Mouse (Mus musculus) liver (tissue): ENCODE data around the gene Capn2.

ENCODE experiments used
- DNase-seq: peaks from one replicate; pipeline ENCODE4 v3.0.0-alpha.2; 2020; ENCODE audit warnings: mixed read lengths

Gene Capn2

GRCm38 (mm10) chr1:182501815-182502405 lies 15.5 kb downstream of the Capn2 start:
- DNase-seq = no peak

DNA sequence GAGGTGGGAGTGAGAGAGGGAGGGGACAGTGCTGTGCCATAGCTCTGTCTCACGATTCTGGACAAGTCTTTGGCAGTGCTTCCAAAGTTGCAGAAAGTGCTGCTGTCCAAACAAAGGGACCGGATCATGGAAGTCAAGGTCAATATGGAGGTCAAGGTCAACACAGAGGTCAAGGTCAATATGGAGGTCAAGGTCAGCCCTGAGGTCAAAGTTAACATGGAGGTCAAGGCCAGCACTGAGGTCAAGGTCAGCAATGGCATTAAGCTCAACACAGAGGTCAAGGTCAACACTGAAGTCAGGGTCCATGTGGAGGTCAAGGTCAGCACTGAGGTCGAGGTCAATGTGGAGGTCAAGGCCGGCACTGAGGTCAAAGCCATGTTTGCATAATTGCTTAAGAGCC lies 16.6 kb downstream of the Capn2 start:
- DNase-seq = no peak

- no peak for DNase-seq
Observed at GRCm38 (mm10) chr1:182500224-182500623, 17.2 kb downstream of the Capn2 start.

GRCm38 (mm10) chr1:182499443-182500089 lies 17.8 kb downstream of the Capn2 start:
- DNase-seq = peak; percentile 27

GRCm38 (mm10) chr1:182497736-182498135 lies 19.7 kb downstream of the Capn2 start:
- DNase-seq = no peak

DNA sequence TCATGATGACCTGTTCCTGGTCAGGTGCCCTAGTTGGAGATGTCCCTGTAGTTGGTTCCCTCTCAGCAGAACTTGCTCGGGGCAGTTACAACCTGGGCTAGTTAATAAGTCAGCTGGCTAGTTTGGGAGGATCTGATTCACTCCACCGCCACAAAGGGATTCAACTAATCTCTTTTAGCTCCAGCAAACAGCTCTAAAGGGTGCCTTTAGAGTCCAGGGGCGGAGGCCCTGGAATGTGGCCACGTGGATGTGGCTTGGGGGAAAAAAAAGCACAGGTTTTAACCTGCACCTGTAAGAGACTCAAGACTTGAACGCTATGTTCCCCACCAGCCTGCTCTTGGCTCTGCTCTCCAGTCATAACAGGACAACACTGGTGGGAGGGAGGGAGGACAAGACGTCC lies 20.7 kb downstream of the Capn2 start:
- no peak for DNase-seq

DNA sequence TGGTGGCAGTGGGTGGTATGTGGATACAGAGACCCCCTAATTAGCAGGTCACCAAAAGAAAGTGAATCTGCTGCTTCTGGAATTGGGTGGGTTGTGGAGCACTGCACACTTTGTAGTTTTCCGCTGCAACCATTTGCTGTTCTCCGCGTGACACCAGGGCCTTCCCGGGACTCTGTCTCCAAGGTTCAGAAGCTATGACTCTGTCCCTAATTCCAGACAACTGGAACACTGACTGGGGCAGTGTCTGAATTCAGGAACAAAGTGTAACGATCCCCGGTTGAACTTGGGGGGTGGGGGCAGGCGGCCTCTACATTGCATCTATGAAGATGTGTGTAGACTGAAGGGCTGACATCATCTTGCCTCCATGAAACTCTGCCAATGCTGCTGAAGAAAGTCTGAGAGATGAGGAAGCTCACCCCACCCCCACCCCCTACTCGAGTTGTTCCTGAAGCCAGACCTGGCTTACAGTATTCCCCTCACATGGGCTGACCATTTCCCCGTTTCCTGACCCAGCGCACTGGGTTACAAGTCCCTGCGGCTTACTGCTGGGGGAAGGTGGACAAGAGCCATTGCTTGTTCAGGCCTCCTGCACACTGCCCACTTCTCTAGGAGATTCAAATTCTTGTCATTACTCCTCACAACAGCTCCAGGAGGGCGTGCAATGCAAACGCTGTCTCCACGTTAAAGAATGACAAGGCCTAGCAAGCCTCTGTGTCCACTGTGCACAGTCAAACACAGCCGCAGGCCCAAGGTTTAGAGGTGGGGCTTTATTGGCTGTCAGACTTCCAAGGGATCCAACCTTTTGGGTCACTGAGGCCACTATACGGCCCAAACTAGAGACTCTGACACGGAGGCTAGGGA lies 22.9 kb downstream of the Capn2 start:
- DNase-seq = no peak

DNA sequence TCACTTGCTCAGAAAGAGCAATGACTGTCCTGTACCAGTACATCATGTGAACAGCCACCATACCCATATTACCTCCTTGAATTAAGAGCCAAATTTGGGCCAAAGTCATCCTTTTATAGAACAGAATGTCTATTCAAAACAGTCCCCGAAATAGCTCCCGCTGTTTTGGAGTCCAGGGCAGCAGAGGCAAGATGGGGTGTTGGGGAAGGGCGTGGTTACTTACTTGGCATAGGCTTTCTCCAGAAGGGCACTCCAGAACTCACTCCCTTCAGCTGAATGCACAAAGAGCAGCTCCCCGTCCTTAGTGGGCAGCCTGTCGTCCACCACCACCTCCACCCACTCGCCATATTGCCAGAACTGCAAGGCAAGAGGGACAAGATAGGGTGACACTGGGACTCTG lies 25.6 kb downstream of the Capn2 start:
- DNase-seq = no peak

DNA sequence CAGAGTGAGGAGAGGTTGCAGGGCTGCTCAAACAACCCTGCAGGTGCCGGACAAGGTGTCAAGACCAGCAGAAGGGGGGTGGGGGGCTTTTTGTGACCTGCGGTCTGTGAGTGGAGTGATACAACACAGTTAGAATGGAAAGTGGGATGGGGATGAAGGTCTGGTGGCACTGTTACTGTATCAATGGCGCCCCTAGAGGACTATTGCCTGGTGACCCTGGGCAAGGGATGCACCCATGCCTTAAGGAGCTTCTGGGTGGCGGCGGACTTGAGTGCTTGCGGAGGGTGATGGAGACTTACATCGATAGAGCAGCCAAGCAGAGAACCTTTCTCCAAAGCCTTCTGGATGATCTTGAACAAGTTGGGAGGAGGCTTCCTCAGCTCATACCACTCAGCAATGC lies 26.8 kb downstream of the Capn2 start:
- DNase-seq = no peak

- DNase-seq = peak; percentile 86
Observed at GRCm38 (mm10) chr1:182489803-182490452, 27.5 kb downstream of the Capn2 start.

GRCm38 (mm10) chr1:182488503-182488902 lies 28.9 kb downstream of the Capn2 start:
- DNase-seq = no peak

- DNase-seq = no peak
Observed at GRCm38 (mm10) chr1:182483910-182484274, 33.5 kb downstream of the Capn2 start.

- no peak for DNase-seq
Observed at GRCm38 (mm10) chr1:182482991-182483909, 34.2 kb downstream of the Capn2 start.

DNA sequence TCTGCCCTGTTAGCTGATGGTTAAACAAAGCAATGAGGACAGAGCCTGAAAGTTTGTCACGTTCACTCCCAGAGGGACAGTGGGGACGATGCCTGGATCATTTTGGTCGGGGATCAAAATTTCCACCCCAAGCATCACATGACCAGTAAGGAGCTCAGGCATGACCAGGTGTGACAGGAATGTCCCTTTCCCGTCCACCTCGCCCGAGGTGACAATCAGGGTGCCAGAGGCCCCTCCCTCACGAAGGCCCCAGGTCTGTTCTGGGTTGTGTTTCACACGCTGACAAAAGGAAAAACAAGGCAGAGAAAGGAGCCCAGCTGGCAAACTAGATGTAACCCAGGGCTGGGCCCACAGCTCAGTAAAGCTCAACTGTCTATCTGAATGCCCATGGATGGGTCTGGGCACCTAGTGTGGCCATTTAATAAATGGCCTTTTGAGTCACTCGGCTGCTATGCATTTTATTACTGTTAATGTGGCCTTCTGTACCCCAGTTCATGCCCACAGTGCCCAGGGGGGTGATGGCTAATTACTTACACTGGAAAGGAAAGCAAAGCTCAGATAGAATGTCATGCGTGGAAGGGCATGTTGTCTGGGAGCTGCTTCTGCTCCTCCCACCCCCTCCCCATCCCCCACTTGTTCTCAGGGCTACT lies 35.6 kb downstream of the Capn2 start:
- DNase-seq = no peak

DNA sequence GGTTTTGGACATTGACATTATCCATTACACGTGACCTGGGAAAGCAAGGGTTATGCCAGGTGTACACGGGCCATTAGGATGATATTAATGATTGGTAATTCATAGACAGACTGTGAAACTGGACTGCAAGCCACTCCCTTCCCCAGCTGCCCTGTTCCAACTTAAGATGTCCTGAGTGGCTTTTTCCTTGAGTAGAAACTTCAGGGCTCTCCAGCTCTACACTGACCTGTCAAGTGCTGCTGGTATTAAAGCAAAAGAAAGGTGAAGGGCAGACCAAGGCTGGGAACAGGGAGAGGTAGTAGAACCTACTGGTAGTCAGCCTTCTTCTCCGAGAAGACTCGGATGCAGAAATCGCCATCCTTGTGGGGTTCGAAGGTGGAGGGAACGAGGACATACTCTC lies 36.3 kb downstream of the Capn2 start:
- no peak for DNase-seq

DNA sequence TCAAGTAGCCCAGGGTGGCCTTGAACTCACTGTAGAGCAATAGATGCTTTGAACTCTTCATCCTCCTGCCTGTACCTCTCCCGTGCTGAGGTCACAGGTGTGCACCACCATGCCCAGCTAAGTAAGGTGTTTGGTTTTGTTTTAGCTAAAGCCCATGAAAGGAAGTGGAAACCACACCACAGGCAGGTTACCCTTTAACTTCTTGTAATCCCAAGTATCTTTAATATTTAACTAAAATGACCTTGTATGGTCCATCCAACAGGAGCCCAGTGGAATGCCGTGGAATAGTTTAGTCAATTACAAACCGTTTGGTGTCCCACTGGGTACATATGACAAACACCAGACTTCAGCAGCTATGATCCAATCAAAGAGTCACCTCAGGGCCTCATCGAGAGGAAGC lies 38.5 kb downstream of the Capn2 start:
- DNase-seq = no peak

DNA sequence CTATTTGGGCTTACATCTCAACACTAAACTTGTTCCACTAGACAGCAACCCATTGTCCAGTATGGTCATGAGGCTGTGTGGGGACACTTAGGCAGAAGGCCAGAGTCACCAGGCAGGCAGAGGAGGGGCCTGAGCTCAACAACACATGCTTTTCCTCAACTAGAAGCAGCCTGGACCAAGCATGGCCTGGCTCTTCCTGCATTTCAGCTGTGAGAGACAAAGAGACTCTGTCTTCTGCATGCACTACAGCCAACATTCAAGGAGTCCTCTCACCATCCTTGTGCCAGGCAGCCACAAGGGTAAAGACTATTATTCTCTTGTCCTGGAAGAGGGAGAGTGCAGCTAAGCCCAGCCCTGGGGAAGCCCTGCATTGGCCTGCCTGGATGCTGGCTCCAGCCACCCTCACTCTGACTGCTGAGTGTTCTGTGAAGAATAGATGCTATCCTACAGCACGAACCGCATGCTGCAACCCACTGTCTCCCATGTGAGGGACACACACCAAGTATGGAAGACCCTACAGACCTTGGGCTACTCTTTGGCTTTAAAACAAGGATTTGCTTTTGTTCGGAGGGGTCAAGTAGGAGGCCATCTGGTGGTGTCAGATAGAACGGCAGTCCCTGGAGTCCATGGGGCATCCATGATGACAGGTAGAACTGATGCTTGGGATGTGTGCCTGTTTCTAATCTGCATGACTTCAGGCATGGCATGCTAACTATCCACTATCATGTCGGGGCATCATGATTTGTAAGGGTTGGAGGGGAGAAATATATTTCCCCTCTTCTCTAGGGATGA lies 42.2 kb downstream of the Capn2 start:
- DNase-seq = no peak

GRCm38 (mm10) chr1:182465978-182466377 lies 51.4 kb downstream of the Capn2 start:
- no peak for DNase-seq

DNA sequence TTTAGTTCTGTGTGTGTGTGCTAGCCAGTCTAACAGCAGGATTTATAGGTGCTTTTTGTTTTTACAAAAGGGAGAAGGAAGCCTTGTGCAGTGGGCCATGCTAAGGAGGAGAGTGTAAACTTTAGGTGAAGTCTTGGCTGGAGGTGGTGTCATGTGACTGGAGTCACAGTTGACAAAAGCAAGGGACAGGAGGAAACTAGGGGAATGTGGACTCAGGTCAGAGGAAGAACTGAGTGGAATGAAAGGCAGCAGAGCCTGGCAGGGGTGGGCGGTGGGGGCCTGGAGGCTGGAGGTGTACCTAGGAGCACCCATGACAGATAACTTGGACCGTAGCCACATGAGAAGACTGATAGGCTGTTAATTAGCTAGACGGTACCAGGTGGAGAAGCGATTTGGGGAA lies 52.1 kb downstream of the Capn2 start:
- no peak for DNase-seq

DNA sequence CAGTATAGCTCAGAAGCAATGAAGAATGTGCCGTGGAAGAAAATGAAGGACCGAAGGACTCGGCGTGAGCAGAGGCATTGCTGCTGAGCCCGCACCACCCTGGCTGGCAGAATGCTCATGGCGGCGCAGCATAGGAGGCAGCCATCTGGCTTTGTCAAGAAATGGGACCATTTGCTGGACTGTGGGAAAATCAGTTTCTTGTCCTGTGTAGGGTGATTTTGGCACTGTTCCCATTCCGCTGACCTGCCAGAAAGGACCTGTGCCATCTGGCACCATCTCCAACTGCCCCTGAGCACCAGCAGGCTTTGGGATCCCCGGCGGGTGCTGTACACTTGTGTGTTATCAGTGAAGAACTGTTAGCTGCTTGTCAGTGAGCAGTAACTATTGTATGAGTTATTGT lies 55.6 kb downstream of the Capn2 start:
- no peak for DNase-seq

- DNase-seq = peak; percentile 23
Observed at GRCm38 (mm10) chr1:182461261-182461660, 56.1 kb downstream of the Capn2 start.
